Mouse (Mus musculus): ENCODE data around the gene Axdnd1. TPM values are rescaled to one million over a fixed set of nuclear protein-coding genes. Genes with fewer than 3 reads are reported as not detected.

The Axdnd1 gene
- polyA plus RNA-seq, 1 experiment from 2014 or later = 0.36 TPM

Other genes starting within 250 kb of the Axdnd1 start
- gene Fam163a, start 216.1 kb downstream of the Axdnd1 start, polyA plus RNA-seq (2015; fragmentation: Nextera tagmentation; extraction: Ambion mirVana) = 0.61 and 0.94 TPM in 2 replicates
- 3.4 and 3.8 TPM in 2 replicates for gene Tdrd5, start 117.5 kb downstream of the Axdnd1 start, polyA plus RNA-seq (2015; fragmentation: Nextera tagmentation; extraction: Ambion mirVana)
- 45.4 and 53.3 TPM in 2 replicates for gene Nphs2, start 110.4 kb downstream of the Axdnd1 start, polyA plus RNA-seq (2015; fragmentation: Nextera tagmentation; extraction: Ambion mirVana)
- gene Gm2000, start 55.1 kb downstream of the Axdnd1 start, polyA plus RNA-seq (2015; fragmentation: Nextera tagmentation; extraction: Ambion mirVana) = 847 and 848 TPM in 2 replicates
- 44.9 and 46.1 TPM in 2 replicates for gene Soat1, start 53.2 kb upstream of the Axdnd1 start, polyA plus RNA-seq (2015; fragmentation: Nextera tagmentation; extraction: Ambion mirVana)
- gene Gm10031, start 102.9 kb upstream of the Axdnd1 start, polyA plus RNA-seq (2015; fragmentation: Nextera tagmentation; extraction: Ambion mirVana) = 0.35 and 1.3 TPM in 2 replicates
- gene Abl2, start 137.6 kb upstream of the Axdnd1 start, polyA plus RNA-seq (2015; fragmentation: Nextera tagmentation; extraction: Ambion mirVana) = 4.0 and 5.0 TPM in 2 replicates

Measured in kidney, embryonic 16.5 days (tissue).